Mouse (Mus musculus) megakaryocyte-erythroid progenitor cell, adult 5-6 weeks (primary cell): ENCODE data around the gene Lgi1. TPM values are rescaled to one million over a fixed set of nuclear protein-coding genes. Genes with fewer than 3 reads are reported as not detected.

Experiments
- ATAC-seq: replicated peaks from 2 replicates; pipeline ENCODE4 v1.8.0; 2016; ENCODE audit warnings: mild to moderate bottlenecking, inconsistent platforms; ENCODE audit not compliant: severe bottlenecking, poor library complexity, low FRiP score, low TSS enrichment
- total RNA-seq, 2 experiments: library from RNA; stranded (forward) in 1 of 2; stranded (reverse) in 1 of 2; fragments of 200-1000, 215-1000 nt in 1 of 2; fragments of >200 nt in 1 of 2; fragmentation: Nextera tagmentation in 1 of 2; gene quantifications; 2 replicates each; pipeline ENCODE4 v1.2.3; 2014 to 2017

Lgi1 gene
- total RNA-seq, 2 experiments from 2014 or later, result not detected

- no peak for ATAC-seq
These were observed 89.9 kb downstream of the Lgi1 start for GRCm38 (mm10) chr19:38354279-38354678.

- ATAC-seq, result no peak
These were observed 90.6 kb downstream of the Lgi1 start for GRCm38 (mm10) chr19:38354819-38355360.

GRCm38 (mm10) chr19:38356211-38356828 lies 92.0 kb downstream of the Lgi1 start:
- ATAC-seq, result no peak

- ATAC-seq, result no peak
These were observed 93.8 kb downstream of the Lgi1 start for GRCm38 (mm10) chr19:38357956-38358623.

- no peak for ATAC-seq
These were observed 95.0 kb downstream of the Lgi1 start for GRCm38 (mm10) chr19:38359287-38359686.

Other genes with a start within 250 kb of the Lgi1 start
- gene Myof, start 221.0 kb upstream of the Lgi1 start, total RNA-seq (2014; fragmentation: Nextera tagmentation), result not detected in 2 replicates
- gene Myof, start 221.0 kb upstream of the Lgi1 start, total RNA-seq (2017), result 0.23 and 0.53 TPM in 2 replicates
- 3.9 and 4.6 TPM in 2 replicates for gene Cep55, start 209.5 kb upstream of the Lgi1 start, total RNA-seq (2014; fragmentation: Nextera tagmentation)
- gene Cep55, start 209.5 kb upstream of the Lgi1 start, total RNA-seq (2017), result 4.7 and 8.2 TPM in 2 replicates
- gene Ffar4, start 167.5 kb upstream of the Lgi1 start, total RNA-seq (2014; fragmentation: Nextera tagmentation), result not detected in 2 replicates
- not detected in 2 replicates for gene Ffar4, start 167.5 kb upstream of the Lgi1 start, total RNA-seq (2017)
- not detected in 2 replicates for gene Rbp4, start 139.3 kb upstream of the Lgi1 start, total RNA-seq (2014; fragmentation: Nextera tagmentation)
- gene Rbp4, start 139.3 kb upstream of the Lgi1 start, total RNA-seq (2017), result not detected in 2 replicates
- not detected in 2 replicates for gene Pde6c, start 131.8 kb upstream of the Lgi1 start, total RNA-seq (2014; fragmentation: Nextera tagmentation)
- gene Pde6c, start 131.8 kb upstream of the Lgi1 start, total RNA-seq (2017), result not detected in 2 replicates
- gene Fra10ac1, start 40.4 kb upstream of the Lgi1 start, total RNA-seq (2014; fragmentation: Nextera tagmentation), result 27.1 and 38.3 TPM in 2 replicates
- gene Fra10ac1, start 40.4 kb upstream of the Lgi1 start, total RNA-seq (2017), result 38.5 and 49.8 TPM in 2 replicates
- gene Slc35g1, start 131.4 kb downstream of the Lgi1 start, total RNA-seq (2014; fragmentation: Nextera tagmentation), result 15.9 and 20.1 TPM in 2 replicates
- gene Slc35g1, start 131.4 kb downstream of the Lgi1 start, total RNA-seq (2017), result 23.1 and 28.8 TPM in 2 replicates
- gene Plce1, start 216.6 kb downstream of the Lgi1 start, total RNA-seq (2014; fragmentation: Nextera tagmentation), result not detected in 2 replicates
- gene Plce1, start 216.6 kb downstream of the Lgi1 start, total RNA-seq (2017), result not detected in 2 replicates